Mouse (Mus musculus): ENCODE data around the gene Lrrc7. TPM values are rescaled to one million over a fixed set of nuclear protein-coding genes. Genes with fewer than 3 reads are reported as not detected.

Lrrc7 gene
- polyA plus RNA-seq, 1 experiment from 2014 or later = 1.0 TPM

DNA sequence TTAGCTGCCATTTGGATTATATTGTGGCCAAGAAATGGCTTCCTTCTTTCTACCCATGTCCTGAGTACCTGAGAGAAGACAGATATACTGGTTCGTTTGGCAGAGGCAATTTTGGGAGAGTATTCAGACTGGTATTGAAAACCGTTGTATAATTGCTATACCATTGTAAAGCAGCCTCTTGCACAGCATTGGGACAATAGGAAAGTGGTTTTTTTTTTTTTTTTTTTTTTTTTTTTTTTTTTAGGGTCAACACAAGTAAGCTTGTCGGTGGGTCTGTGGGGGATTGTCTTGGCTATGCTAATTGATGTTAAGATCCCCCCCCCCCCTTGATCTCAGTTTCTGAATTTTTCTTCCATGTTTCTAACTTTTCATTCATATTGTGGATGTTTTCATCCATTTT, 523.9 kb downstream of the Lrrc7 start:
- Histone ChIP-seq H3K36me3 (no peaks in the 10 kb centered on the region), H3K9ac (no peak overlapping the region), H3K27me3 (replicated peaks) (no peaks in the 10 kb centered on the region), H3K9me3 (no peaks in the 10 kb centered on the region), H3K27ac (no peak overlapping the region), H3K4me1 (replicated peaks) (peaks cover 8% of the 10 kb centered on the region; the same call in 1 of the 2 replicates), H3K4me2 (replicated peaks) (no peak overlapping the region), H3K4me3 (replicated peaks) (no peak overlapping the region)
- ATAC-seq = no peak
- 80% methylated on average over 3 of the region's 3 CpGs for WGBS

DNA sequence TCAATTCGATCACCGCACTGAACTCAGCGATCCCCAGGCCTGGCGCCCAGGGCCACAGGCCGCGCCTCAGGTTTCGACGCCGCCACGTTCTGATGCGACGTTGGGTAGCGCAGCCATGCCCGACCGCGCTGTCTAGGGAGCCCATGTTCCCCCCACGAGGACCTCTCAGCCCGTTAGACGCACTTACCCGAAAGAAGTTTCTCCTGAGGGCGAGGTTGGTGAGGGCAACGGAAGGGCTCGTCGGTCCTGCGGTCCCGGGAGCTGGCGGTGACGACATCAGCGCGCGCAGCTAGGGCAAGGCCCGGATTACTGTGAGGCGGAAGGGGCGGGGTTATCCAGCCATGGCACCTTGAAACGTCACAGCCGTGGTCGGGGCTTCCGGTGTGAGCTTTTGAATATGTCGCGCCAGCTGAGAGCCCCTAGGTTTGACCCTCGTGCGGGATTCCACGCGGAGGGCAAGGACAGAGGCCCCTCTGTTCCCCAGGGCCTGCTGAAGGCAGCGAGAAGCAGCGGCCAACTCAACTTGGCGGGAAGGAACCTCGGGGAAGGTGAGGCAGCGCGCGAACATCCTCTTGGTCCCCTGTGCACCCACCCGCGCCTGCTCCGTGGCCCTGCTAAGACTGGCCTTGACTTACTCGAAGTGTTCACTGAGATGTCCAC, 525.6 kb downstream of the Lrrc7 start, which contains the start of the genes Srsf11 and Lrrc40:
Gene Srsf11 (minus strand): TSS at position 311 of the 660 bp plus-strand sequence.
Gene Lrrc40 (plus strand): TSS at position 334 of the 660 bp plus-strand sequence.
- H3K4me3 ChIP-seq (replicated peaks) = peak within 1 kb of the TSS; percentile 90
- H3K27me3 ChIP-seq (replicated peaks) = no peaks in the 10 kb centered on the region
- H3K9me3 ChIP-seq = no peaks in the 10 kb centered on the region
- peak within 1 kb of the TSS; percentile 82 for H3K27ac ChIP-seq
- ATAC-seq = peak; percentile 97
- H3K9ac ChIP-seq = peak within 1 kb of the TSS; percentile 85
- H3K4me2 ChIP-seq (replicated peaks) = peak within 1 kb of the TSS; percentile 62
- under 1% methylated on average over 55 of the region's 55 CpGs for WGBS
- peaks cover 12% of the 10 kb centered on the region; the same call in 1 of the 2 replicates for H3K4me1 ChIP-seq (replicated peaks)
- H3K36me3 ChIP-seq = no peaks in the 10 kb centered on the region

DNA sequence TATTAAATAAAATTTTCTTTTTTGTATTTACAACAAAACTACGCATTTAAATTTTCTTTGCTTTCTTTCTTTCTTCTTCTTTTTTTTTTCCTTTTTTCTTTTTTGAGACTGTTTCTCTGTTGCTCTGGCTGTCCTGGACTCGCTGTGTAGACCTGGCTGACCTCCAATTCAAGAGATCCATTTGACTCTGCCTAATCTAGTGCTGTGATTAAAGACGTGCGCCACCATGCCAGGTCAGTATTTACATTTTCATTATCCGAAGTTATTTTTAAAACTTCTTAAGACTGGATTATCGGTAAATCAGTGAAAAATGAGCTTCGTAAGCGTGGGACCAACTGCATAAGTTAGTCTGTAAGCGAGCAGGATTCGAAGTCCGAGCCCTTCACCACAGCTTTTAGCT, 526.2 kb downstream of the Lrrc7 start:
- peak overlapping the region; percentile 85 for H3K9ac ChIP-seq
- no peaks in the 10 kb centered on the region for H3K36me3 ChIP-seq
- peak overlapping the region; percentile 90 for H3K4me3 ChIP-seq (replicated peaks)
- peaks cover 12% of the 10 kb centered on the region; the same call in 1 of the 2 replicates for H3K4me1 ChIP-seq (replicated peaks)
- H3K27me3 ChIP-seq (replicated peaks) = no peaks in the 10 kb centered on the region
- H3K9me3 ChIP-seq = no peaks in the 10 kb centered on the region
- peak overlapping the region; percentile 60 for H3K4me2 ChIP-seq (replicated peaks)
- whole genome bisulfite sequencing = 1% methylated on average over 11 of the region's 11 CpGs
- peak; percentile 13; the same call in 1 of the 2 replicates for ATAC-seq
- H3K27ac ChIP-seq = peak overlapping the region; percentile 82

Data from intestine, embryonic 15.5 days (tissue).